Mouse (Mus musculus): ENCODE data around the gene Cdyl.

Cdyl gene

DNA sequence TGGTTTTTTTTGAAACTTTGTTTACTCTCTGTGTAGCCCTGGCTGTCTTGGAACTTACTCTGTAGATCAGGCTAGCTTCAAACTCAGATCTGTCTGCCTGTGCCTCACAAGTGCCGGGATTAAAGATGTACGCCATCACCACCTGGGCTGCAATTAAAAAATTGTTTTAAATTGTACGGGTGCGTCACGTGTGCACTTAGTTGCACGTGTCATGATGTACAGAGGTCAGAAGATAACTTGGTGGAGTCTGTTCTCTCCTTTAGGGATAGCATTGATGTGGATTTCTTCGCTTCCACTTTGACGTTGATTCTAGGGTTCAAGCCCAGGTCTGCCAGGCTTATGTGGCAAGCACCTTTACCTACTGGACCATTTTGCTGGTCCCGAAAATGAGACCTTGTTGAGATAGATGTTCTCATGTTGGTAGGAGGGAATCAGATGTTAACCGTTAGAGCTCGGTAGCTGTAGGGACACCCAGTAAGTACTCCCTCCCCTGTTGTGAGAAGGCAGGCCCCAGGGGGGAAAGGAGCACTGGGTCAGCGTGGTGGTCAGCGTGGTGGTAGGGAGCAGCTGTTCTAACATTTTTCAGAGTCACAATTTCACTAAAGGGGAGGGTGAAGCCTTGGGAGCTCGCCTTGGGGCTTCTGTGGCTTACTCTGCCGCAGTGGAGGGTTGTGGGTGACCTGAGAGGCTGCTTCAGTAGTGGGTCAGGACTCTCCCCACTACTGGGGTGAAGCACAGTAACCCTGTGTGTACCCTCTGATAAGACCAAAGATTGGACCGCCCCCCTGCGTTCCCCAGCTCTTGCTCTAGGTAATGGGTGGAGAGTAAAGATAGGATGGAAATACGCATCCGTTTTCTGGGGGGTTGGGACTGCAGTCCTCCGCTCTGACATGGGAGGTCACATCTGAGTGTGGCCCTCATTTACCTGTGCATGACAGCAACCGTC lies 97.0 kb downstream of the Cdyl start:
- no peak for DNase-seq (ENCODE audit: extremely low read depth, low read depth, low spot score)

DNA sequence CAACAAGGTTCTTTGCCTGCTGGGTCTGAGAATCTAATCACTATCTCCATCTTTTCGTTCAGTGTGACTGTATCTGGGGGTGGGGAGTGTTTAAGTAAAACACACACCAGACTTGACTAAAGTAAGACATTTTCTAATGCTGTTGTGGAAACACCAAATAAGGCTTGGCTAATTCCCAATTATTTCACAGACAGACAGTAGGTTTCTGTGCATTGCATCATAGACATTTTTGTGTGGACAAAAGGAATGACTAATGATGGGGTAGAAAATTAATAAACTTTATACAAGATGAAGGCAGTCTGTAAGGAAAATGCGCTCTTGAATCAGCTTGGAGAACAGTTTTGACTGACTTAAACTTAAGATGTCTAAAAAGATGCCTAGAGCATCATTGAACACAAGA lies 100.7 kb downstream of the Cdyl start:
- DNase-seq (ENCODE audit: extremely low read depth, low read depth, low spot score), result no peak

DNA sequence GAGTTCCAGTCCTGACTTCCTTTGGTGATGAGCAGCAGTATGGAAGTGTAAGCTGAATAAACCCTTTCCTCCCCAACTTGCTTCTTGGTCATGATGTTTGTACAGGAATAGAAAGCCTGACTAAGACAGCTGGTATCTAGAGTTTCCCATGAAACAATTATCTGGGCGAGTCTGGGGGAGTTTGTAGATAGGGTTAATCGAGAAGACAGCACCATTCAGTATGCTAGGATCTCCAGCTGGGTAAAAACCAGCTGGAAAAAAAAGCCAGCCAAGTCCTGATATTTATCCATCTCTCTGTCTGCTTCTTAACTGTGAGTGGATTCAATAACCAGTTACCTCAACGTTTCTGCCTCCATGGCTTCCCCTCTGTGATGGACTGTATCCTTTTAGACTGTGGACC lies 104.9 kb downstream of the Cdyl start:
- DNase-seq (ENCODE audit: extremely low read depth, low read depth, low spot score), result no peak

DNA sequence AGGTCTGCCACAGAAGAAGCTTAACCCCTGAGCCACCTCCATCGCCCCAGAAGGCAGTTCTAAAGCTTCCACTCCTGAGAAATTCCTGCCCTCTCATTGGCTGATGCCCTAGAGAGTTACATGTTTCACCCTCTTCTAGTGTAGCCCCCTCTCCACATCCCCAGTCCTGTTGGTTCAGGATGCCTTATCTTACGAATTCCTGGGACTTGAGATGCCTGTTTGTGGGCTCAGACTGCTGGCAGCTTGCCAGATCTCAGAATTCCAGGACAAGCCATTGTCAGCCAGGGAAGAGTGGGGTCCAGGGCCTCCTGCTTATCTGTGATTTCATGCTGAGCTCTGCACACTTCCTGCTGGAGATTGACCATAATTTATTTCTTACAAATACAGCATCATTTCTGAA lies 106.2 kb downstream of the Cdyl start:
- DNase-seq (ENCODE audit: extremely low read depth, low read depth, low spot score), result no peak

DNA sequence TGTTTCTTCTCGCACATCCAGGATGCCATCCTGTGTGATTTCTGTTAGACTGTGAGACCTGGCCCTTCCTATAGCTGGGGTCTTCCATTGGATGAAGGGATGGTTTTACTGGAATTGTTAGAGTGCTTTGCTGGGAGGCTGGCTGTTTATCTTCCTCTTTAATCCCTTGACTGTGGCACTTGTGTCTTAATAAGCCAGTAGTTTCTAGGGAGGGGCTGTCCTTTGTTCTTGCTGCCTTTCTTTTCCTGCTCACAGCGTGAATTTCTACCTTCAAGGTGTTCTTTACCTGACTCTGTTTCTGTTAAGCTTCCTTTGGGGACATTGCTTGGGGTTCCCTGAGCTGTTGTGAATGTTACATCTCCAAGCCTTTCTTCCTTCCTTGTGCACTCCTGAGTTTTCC lies 110.0 kb downstream of the Cdyl start:
- no peak for DNase-seq (ENCODE audit: extremely low read depth, low read depth, low spot score)

DNA sequence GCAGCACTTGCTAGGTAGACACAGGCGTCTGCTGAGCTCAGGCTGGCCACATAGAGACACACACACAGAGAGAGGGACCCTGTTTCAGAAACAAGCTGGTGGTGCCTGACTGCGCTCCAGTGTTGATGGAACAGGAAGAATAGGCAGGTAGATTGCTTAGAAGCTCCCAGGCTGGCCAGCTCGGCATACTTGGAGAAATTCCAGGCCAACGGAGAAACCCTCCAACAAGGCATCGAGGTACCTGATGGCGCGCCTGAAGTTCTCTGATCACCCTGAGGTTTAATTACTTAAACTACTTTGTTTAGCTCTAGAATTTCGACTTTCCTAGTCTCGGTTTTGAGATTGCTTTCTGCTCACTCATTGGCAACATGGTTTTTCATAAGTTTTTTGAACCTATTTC lies 110.8 kb downstream of the Cdyl start:
- no peak for DNase-seq (ENCODE audit: extremely low read depth, low read depth, low spot score)

DNA sequence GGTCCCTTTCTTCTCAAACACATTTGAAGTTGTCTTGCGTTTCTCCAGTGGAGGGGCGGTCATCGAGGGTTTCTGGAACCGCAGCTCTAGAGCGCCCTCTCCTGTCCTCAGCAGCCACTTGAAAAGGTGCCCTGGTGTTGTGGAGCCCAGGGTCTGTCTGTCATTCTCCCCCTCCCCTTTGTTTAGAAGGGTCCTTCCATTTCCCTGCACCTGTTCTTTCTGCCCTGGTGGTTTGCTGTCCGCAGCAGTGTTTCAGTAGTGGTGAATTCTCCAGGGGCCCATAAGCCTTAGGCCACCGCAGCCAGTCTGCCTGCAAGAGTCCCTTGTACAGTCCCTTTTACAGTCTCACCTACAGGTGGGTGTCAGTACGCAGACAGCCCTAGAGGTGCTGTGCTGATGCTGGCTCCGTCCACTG lies 112.3 kb downstream of the Cdyl start:
- no peak for DNase-seq (ENCODE audit: extremely low read depth, low read depth, low spot score)

DNA sequence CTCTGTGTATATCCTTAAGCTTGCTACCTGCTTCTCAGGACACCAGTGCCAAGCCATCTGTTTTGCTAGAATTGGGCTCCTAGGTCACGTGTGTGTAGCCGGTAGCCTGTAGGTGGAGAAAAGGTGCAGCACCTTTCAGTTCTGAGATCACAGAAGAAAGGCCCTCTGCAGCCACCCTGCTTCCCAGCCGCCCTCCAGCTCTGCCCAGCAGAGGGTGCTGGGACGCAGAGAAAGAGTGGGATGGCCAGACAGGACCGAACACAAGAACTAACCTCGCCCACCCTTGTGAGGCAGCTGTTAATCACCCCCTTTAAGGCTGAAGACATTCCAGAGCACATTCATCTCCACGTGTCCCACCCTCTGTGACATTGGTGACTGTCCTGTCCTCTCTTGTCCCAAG lies 114.1 kb downstream of the Cdyl start:
- no peak for DNase-seq (ENCODE audit: extremely low read depth, low read depth, low spot score)

DNA sequence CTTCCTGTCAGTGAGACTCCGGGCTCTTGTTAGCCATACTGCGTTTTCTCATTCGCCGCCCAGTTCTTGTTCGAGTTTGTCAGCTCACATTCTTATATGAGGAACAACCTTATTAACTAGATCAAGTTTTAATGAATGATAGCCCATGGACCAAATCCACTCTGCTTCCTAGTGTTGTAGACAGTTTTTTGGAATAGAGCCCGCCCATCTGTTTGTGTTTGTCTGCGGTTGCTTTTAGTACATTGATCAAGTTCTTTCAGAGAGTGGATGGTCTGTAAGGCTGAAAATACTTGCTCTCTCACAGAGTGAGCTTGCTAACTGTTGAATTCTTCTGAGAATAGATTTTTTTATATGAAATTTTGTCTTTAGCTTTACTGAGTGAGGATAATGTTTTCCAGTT lies 116.5 kb downstream of the Cdyl start:
- no peak for DNase-seq (ENCODE audit: extremely low read depth, low read depth, low spot score)

DNA sequence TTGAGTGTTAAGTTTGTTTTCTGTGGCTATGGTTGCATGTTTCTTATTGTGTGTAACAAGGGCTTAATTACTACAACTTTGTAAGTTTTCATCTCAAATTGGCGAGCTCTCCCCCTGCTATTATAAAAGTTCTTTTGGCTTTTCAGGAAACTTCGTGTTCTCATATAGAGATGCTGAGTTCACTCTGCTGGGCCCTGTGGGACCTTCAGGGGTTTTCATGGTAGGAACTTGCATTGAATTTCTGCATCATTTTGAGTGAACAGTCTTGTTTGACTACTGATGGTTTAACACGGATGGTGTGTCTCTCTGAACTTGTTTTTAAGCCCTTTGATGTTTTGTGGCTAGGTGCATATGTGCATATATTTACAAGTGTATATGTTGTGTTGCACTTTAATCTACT lies 121.1 kb downstream of the Cdyl start:
- no peak for DNase-seq (ENCODE audit: extremely low read depth, low read depth, low spot score)

DNA sequence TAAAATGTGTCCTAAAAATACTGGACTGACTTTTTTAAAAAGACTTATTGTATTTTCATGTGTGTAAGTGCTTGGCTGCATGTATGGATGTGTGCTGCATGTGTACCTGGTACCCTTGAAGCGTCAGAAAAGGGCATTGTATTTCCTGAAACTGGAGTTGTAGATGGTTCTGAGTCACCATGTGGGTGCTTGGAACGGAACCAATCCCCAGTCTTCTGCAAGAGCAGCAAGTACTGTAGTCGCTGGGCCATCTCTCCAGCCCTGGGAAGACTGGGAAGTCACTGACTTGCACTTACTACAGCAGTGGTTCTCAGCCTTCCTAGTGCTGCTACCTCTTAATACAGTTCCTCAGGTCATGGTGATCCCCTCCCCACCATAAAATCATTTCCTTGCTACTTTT lies 122.1 kb downstream of the Cdyl start:
- DNase-seq (ENCODE audit: extremely low read depth, low read depth, low spot score), result no peak

DNA sequence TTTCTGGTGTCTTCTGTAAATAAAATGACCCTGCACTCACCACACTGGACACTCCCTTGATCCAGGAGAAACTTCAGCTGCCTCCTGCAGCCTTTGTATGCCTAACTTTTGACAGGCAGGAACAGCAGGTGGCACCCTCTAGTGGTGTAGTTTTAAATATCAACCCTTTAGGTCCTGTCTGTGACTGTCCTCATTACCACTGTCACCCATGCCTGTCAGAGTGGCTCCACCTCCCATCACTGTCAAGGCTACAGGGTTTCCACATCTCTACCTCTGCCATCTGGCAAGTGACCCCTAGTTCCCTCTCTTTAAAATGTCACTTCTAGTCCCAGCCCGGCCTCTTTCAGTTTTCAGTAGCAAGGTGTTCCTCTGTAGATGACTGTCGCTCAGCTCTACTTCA lies 123.3 kb downstream of the Cdyl start:
- DNase-seq (ENCODE audit: extremely low read depth, low read depth, low spot score), result no peak

DNA sequence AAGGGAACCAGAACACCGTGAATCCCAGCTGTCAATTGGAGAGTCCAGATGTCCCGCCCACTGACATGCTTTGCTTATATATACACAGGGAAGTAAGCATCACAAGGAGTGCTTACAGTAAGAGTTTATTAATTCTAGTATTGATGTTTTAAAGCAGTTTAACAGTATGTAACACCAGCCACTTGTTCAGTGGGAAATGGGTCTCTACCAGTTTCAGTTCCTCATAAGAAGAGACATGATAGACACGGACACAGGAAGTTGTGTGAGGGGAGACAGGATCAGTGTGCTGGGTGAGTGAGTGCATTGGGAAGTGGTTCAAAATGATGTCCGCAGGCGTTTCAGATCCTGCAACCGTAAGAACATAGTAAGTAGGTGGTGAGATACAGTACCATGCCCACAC lies 123.9 kb downstream of the Cdyl start:
- no peak for DNase-seq (ENCODE audit: extremely low read depth, low read depth, low spot score)

DNA sequence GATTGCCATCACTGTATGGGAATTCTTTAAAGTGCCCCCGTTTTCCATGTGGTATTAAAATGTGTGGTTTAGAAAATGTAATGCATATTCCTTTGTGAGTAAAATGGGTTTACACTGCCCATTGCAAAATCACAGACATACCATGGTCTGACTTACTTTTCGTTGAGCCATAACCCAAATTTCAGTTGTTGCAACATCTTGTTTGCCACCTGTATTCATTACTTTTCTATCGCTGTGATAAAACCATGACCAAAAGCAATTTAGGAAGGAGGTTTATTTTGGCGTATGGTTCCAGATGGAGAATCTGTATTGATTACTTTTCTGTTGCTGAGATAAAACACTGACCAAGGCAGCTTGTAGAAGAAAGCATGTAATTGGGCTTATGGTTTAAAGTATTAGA lies 124.6 kb downstream of the Cdyl start:
- no peak for DNase-seq (ENCODE audit: extremely low read depth, low read depth, low spot score)

DNA sequence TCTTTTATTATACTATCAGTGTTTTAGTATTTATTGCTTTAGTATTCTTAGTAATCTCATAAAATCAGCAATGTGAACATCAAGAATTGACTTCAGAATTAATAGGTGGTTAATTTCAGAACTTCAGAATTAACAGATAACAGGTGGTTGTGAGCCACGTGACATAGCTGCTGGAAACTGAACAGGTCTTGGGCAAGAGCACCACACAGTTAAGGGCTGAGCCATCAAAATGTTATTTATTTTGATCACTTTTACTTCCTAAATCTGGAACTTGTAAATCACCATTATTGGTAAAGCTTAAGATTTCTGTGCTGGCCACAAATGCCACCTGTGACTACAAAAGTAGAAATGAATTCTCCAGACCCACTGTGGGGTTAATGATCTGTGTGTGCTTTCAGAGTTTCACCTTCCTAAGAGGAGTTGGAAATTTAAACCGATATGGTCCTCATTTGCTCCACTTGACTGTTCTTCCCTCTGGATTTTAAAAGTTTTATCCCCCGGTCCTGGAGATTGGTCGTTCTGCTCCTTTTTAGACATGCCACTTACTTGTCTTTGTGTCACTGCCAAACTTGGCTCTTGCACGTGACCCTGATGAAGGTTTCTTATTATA lies 125.8 kb downstream of the Cdyl start:
- DNase-seq (ENCODE audit: extremely low read depth, low read depth, low spot score), result no peak

DNA sequence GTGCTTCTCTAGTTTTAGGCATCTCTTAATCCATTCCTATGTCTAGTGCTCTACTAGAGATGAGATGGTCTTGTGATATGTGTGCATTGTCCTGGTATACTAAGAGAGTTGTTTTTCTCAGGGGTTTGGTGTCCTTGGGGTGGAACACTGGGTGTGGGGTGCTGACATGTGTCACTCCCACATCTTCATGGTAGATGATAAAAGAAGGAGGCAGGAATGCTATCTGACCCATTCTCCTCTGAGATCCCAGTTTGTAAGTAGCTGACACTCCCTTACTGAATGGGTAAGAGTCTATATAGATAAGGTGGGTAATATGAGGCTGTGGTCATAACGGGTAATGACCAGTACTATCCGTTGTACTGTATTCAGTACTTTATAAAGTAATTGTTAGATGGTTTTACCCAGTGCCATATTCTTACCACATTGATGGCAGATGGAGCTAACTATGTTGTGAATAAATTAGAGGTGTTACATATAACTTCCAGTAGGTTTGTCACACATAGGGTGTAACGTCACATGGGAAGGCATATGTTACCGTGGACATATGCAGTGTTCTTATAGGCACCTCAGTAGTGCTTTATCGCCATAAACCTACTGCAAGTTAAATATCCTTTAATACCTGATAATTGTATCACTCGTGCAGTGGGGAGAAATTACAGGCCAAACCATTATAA lies 127.2 kb downstream of the Cdyl start:
- no peak for DNase-seq (ENCODE audit: extremely low read depth, low read depth, low spot score)

DNA sequence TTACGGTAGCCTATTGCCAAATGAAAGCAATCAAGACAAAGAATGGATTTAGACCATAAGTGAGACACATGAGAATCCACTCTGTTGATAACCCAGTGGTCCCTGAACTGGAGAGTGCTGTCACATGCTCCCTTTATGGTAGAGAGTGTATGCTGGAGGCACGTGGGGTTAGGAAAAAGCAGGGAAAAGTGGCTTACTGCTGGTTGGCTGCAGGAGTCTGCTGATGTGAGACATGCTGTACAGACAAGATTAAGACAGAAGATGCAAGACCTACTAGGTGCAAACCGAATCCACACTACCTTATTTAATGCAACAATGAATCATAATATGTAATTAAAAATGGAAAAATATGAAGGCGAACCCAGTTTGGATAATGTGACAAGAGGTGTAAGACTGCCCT lies 129.9 kb downstream of the Cdyl start:
- no peak for DNase-seq (ENCODE audit: extremely low read depth, low read depth, low spot score)

DNA sequence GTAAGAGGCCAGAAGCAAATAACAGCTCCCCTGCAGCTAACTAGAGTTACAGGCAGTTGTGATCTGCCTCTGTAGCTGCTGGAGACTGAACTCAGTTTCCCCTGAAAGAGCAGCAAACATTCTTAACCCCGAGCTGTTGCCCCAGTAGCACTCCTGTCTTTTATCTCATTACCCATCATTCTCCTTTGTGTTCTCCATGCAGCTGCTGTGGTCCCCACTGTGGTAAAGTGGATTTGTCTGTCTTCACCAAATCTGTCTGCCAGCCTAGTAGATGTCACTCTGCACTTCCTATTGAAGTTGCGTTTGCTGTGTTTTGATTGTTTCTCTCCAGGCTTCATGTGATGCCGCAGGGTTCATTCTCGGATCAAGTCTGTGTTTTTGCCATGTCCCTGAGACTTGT lies 130.8 kb downstream of the Cdyl start:
- DNase-seq (ENCODE audit: extremely low read depth, low read depth, low spot score), result no peak

DNA sequence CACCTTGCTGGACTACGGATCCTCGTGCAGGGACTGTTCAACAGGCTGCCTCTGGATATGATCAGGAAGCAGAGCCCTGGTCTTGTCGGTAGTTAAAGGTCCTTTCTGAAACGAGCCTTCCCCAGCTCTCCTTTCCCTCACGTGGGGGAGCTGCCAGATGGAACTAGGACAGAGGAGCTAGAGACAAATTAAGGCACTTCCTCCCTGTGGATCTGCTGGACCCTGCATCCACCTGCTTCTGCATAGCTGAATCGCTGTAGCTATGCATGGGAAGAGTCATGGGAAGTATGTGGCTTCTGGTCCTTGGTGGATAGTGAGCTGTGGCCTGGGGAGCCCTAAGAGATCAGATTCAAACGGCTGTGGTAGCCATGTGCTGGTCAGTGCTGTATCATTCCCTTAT lies 134.7 kb downstream of the Cdyl start:
- no peak for DNase-seq (ENCODE audit: extremely low read depth, low read depth, low spot score)

DNA sequence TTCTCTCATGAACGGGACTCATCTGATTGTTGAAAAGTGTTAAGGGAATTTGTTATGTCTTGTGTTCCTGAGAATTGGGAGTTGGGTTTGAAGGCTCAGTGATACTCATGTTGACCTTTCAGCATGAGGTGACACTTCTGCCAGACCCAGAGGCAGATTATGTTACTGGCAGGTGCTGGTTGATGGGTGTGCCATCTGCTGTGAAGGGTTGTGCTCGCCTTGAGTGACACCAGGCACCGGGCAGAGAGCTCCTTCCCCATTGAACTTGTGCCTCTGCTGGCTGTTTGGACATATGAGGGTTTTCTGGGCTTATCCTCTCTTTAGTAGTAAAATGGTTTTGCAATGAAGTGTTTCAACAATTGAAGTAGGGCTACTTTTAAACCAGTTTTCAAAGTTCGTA lies 135.1 kb downstream of the Cdyl start:
- DNase-seq (ENCODE audit: extremely low read depth, low read depth, low spot score), result no peak

DNA sequence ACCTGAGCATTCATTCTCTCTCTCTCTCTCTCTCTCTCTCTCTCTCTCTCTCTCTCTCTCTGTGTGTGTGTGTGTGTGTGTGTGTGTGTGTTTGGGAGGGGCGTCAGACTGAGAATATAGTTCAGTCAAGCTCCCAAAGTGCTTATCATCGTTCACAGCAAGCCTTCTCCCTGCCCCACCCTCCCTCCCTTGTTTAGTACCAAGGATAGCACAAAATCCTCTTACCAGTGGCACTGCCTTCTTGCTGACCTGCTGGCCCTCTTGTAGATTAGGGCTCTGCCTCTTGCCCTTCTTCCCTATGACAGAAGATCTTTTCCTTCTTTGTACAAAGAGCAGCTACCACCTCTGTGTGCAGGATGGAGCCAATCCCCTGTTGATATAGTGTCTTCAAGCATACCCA lies 136.3 kb downstream of the Cdyl start:
- no peak for DNase-seq (ENCODE audit: extremely low read depth, low read depth, low spot score)

DNA sequence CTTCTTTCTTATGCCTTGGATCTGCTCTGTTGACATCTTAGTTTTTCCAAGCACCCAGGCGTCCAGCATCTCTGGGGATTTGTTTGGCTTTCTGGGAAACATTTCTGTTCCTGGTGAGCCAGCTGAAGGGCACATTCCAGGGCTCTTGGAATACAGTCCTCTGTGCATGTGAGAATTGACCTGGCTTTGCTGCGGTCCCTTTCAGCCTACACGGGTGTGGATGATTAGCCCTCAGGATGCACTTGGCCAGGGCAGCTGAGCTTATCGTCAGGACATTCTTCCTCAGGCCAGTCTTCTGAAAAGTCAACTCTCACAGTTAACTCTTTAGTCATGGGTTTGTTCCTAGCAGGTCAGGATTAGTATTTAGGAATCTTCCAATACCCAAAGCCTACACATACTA lies 136.7 kb downstream of the Cdyl start:
- no peak for DNase-seq (ENCODE audit: extremely low read depth, low read depth, low spot score)

Data from fat pad, adult 2 months (tissue).